Mouse (Mus musculus): ENCODE measurements around the gene Pianp.
A peak's percentile ranks its signal among the peaks of the same experiment; 100 is the strongest.
"Not testable (repeated sequence)": the region's sequence is repeated elsewhere in the genome, so short reads cannot be mapped to it uniquely, and the experiment has no call there.

Pianp gene

GRCm38 (mm10) chr6:125008586-125009128, 12.2 kb downstream of the Pianp start:
- peak; percentile 97 for DNase-seq (ENCODE audit: low read depth, low spot score)

- no peak for DNase-seq (ENCODE audit: low read depth, low spot score)
These were observed 12.5 kb downstream of the Pianp start, which contains the start of gene Zfp384 for GRCm38 (mm10) chr6:125009129-125009180. Gene Zfp384 (plus strand): TSS chr6:125009145.

- peak; percentile 79 for DNase-seq (ENCODE audit: low read depth, low spot score)
These were observed 12.9 kb downstream of the Pianp start for GRCm38 (mm10) chr6:125009181-125010073.

- DNase-seq (ENCODE audit: low read depth, low spot score): no peak
These were observed 21.2 kb downstream of the Pianp start for GRCm38 (mm10) chr6:125017682-125018081.

GRCm38 (mm10) chr6:125030532-125030931, 34.0 kb downstream of the Pianp start:
- DNase-seq (ENCODE audit: low read depth, low spot score): not testable (repeated sequence)

GRCm38 (mm10) chr6:125031604-125032003, 35.1 kb downstream of the Pianp start:
- no peak for DNase-seq (ENCODE audit: low read depth, low spot score)

GRCm38 (mm10) chr6:125038666-125039065, 42.2 kb downstream of the Pianp start:
- no peak for DNase-seq (ENCODE audit: low read depth, low spot score)

GRCm38 (mm10) chr6:125039131-125039530, 42.6 kb downstream of the Pianp start:
- no peak for DNase-seq (ENCODE audit: low read depth, low spot score)

- DNase-seq (ENCODE audit: low read depth, low spot score): peak; percentile 95
These were observed 43.1 kb downstream of the Pianp start, which contains the start of gene Ing4 for GRCm38 (mm10) chr6:125039533-125040153. Gene Ing4 (plus strand): TSS chr6:125039760.

- DNase-seq (ENCODE audit: low read depth, low spot score): no peak
These were observed 43.7 kb downstream of the Pianp start for GRCm38 (mm10) chr6:125040221-125040620.

GRCm38 (mm10) chr6:125041047-125041446, 44.6 kb downstream of the Pianp start:
- no peak for DNase-seq (ENCODE audit: low read depth, low spot score)

GRCm38 (mm10) chr6:125042081-125042480, 45.6 kb downstream of the Pianp start:
- DNase-seq (ENCODE audit: low read depth, low spot score): no peak

- peak; percentile 74 for DNase-seq (ENCODE audit: low read depth, low spot score)
These were observed 50.2 kb downstream of the Pianp start for GRCm38 (mm10) chr6:125046691-125047090.

- no peak for DNase-seq (ENCODE audit: low read depth, low spot score)
These were observed 53.2 kb downstream of the Pianp start, which contains the start of gene Acrbp for GRCm38 (mm10) chr6:125049678-125050077. Gene Acrbp (plus strand): TSS chr6:125049689.

- no peak for DNase-seq (ENCODE audit: low read depth, low spot score)
These were observed 54.7 kb downstream of the Pianp start for GRCm38 (mm10) chr6:125051237-125051636.

Measured in retina, postnatal 7 days (tissue).